11 mouse cellular contexts compared by ENCODE assay signal in the genomic region with DNA sequence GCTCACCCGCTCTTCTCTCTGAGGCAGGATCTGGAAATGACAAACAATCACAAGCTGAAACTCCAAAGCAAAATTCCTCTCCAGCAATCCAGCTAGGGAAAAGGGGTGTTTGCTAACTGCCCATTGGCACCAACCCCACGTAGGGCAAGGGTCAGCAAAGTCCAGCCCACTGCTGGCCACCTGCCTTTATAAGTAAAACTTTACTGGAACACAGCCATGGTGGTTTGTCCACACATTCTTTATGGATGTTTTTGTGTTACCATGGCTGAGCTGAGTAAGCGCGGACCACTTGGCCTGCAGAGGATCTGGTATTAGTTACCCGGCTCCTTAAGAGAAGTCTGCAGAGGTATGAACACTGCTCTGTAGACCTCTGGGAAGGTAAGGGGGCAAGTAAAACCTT.
DNase-seq lines count a peak whose midpoint lies in the region; ATAC-seq and TF ChIP-seq lines count a peak whose summit lies in the region.
"Had no signal": no experiment of that assay in that cellular context is flagged by ENCODE, and none has a peak within 500 bp of the region (broad histone marks: within the 10 kb centered on the region; RNA-seq: fewer than 3 reads in every experiment).

No protein-coding gene starts in this region.

- no peak overlapping the region for H3K4me3 ChIP-seq in forebrain, embryonic 16.5 days (replicated peaks; ENCODE audit: low read length)
- H3K4me3 ChIP-seq in forebrain, embryonic 10.5 days: no peak overlapping the region
- H3K4me3 ChIP-seq in liver, adult 2 months (ENCODE audit: insufficient read depth, low read depth, low read length): peak overlapping the region; percentile 47
- H3K4me3 ChIP-seq in liver, embryonic 12.5 days: no peak overlapping the region
- H3K4me3 ChIP-seq in lung, adult 2 months (replicated peaks; ENCODE audit: extremely low read depth, low read depth, low read length): no peak overlapping the region
- H3K4me3 ChIP-seq: embryonic facial prominence, embryonic 15.5 days had no signal

- H3K9me3 ChIP-seq in forebrain, embryonic 16.5 days (ENCODE audit: control insufficient read depth, low read length): no peaks in the 10 kb centered on the region; the same call in 1 of the 2 replicates
- H3K9me3 ChIP-seq in forebrain, embryonic 10.5 days: no peaks in the 10 kb centered on the region; the same call in 1 of the 2 replicates
- H3K9me3 ChIP-seq in liver, embryonic 12.5 days (replicated peaks): 0 out of 2 replicates have a peak, but pooled peaks cover 7% of the 10 kb centered on the region
- H3K9me3 ChIP-seq: embryonic facial prominence, embryonic 15.5 days had no signal

- H3K79me2 ChIP-seq in liver, adult 2 months (ENCODE audit: control insufficient read depth, insufficient read depth, low read length): peaks cover 6% of the 10 kb centered on the region; the same call in 1 of the 2 replicates

- no peak for TF ChIP-seq POLR2A in liver, adult 2 months (IDR thresholded peaks at IDR 0.05; ENCODE audit: extremely low read depth, insufficient read depth, low read length)
- no peak for TF ChIP-seq POLR2A in lung, adult 2 months (IDR thresholded peaks at IDR 0.05; ENCODE audit: borderline replicate concordance, extremely low read depth, low read depth, low read length)

- 72% methylated on average over 5 of the region's 5 CpGs for WGBS in forebrain, embryonic 16.5 days
- 91% methylated on average over 5 of the region's 5 CpGs for WGBS in forebrain, embryonic 10.5 days
- 12% methylated on average over 5 of the region's 5 CpGs for WGBS in liver, adult 2 months
- WGBS in liver, embryonic 12.5 days (ENCODE audit: insufficient replicate concordance): 83% methylated on average over 5 of the region's 5 CpGs
- 56% methylated on average over 5 of the region's 5 CpGs for WGBS in lung, adult 2 months

- no peak for DNase-seq in forebrain, embryonic 10.5 days (ENCODE audit: extremely low spot score, low spot score)
- peak; percentile 94 for DNase-seq in liver, adult 2 months (ENCODE audit: extremely low read depth, low read depth, low spot score)
- DNase-seq in fibroblast of lung, adult 2 months (ENCODE audit: low read depth): peak; percentile 77
- peak; percentile 30 for DNase-seq in lung, adult 2 months
- DNase-seq in c-Kit-positive CD71-positive TER-119-positive erythroid progenitor cells, embryonic 14.5 days (ENCODE audit: low spot score): no peak
- no peak for DNase-seq in gastrocnemius, postnatal 14 days

- TF ChIP-seq CTCF in liver, adult 2 months (IDR thresholded peaks at IDR 0.05; ENCODE audit: low read depth, low read length): no peak
- TF ChIP-seq CTCF in lung, adult 2 months (IDR thresholded peaks at IDR 0.05; ENCODE audit: insufficient read depth, low read length): no peak

- H3K36me3 ChIP-seq in forebrain, embryonic 16.5 days (ENCODE audit: control insufficient read depth, insufficient read depth): peaks cover 12% of the 10 kb centered on the region
- H3K36me3 ChIP-seq in forebrain, embryonic 10.5 days (replicated peaks): peaks cover 24% of the 10 kb centered on the region
- H3K36me3 ChIP-seq in liver, adult 2 months (ENCODE audit: control insufficient read depth, insufficient read depth, low read length): peaks cover 15% of the 10 kb centered on the region
- peaks cover 43% of the 10 kb centered on the region for H3K36me3 ChIP-seq in liver, embryonic 12.5 days

- no peak overlapping the region for H3K9ac ChIP-seq in forebrain, embryonic 16.5 days (replicated peaks; ENCODE audit: low read depth, low read length)
- peak overlapping the region; percentile 86; the same call in 1 of the 2 replicates for H3K9ac ChIP-seq in liver, adult 2 months (ENCODE audit: low read depth, low read length)
- no peak overlapping the region for H3K9ac ChIP-seq in liver, embryonic 12.5 days
- H3K9ac ChIP-seq: embryonic facial prominence, embryonic 15.5 days; liver, embryonic 14.5 days had no signal

- H3K27me3 ChIP-seq in forebrain, embryonic 16.5 days (replicated peaks; ENCODE audit: control insufficient read depth, insufficient read depth, low read length): no peaks in the 10 kb centered on the region
- H3K27me3 ChIP-seq in forebrain, embryonic 10.5 days (ENCODE audit: poor library complexity, severe bottlenecking): no peaks in the 10 kb centered on the region
- no peaks in the 10 kb centered on the region for H3K27me3 ChIP-seq in liver, adult 2 months (ENCODE audit: control insufficient read depth, insufficient read depth, low read length)
- no peaks in the 10 kb centered on the region for H3K27me3 ChIP-seq in liver, embryonic 12.5 days (replicated peaks)
- H3K27me3 ChIP-seq: CH12.LX; embryonic facial prominence, embryonic 15.5 days had no signal

- no peak overlapping the region for H3K27ac ChIP-seq in forebrain, embryonic 16.5 days (ENCODE audit: low read length)
- H3K27ac ChIP-seq in forebrain, embryonic 10.5 days: no peak overlapping the region
- peak overlapping the region; percentile 94 for H3K27ac ChIP-seq in liver, adult 2 months (replicated peaks; ENCODE audit: insufficient read depth, low read depth, low read length)
- no peak overlapping the region for H3K27ac ChIP-seq in liver, embryonic 12.5 days
- H3K27ac ChIP-seq: embryonic facial prominence, embryonic 15.5 days; liver, embryonic 14.5 days had no signal

- peak; percentile 34; the same call in 1 of the 2 replicates for ATAC-seq in forebrain, embryonic 16.5 days
- ATAC-seq in liver, embryonic 12.5 days: no peak

- H3K4me2 ChIP-seq in forebrain, embryonic 16.5 days (ENCODE audit: low read length): no peak overlapping the region
- H3K4me2 ChIP-seq in liver, embryonic 12.5 days: no peak overlapping the region
- H3K4me2 ChIP-seq: embryonic facial prominence, embryonic 15.5 days had no signal

- peaks cover 24% of the 10 kb centered on the region for H3K4me1 ChIP-seq in forebrain, embryonic 16.5 days (replicated peaks; ENCODE audit: control insufficient read depth, insufficient read depth, low read length)
- H3K4me1 ChIP-seq in forebrain, embryonic 10.5 days: peaks cover 15% of the 10 kb centered on the region
- H3K4me1 ChIP-seq in liver, adult 2 months (ENCODE audit: control insufficient read depth, insufficient read depth, low read length): peaks cover 23% of the 10 kb centered on the region
- peaks cover 11% of the 10 kb centered on the region; the same call in 1 of the 2 replicates for H3K4me1 ChIP-seq in liver, embryonic 12.5 days
- H3K4me1 ChIP-seq in lung, adult 2 months (ENCODE audit: control insufficient read depth, insufficient read depth, low read length): peaks cover 17% of the 10 kb centered on the region

- intact Hi-C loops in gastrocnemius, postnatal 14 days (cut with DNase I; ENCODE audit: low total_unique reads): no loop called here

Comparison
In these comparisons a context has a peak if more than half of its experiments do, and no peak if none do; other contexts are left out.
1. DNase-seq: peak in liver, adult 2 months (single experiment), fibroblast of lung, adult 2 months (single experiment) and lung, adult 2 months (single experiment); none in forebrain, embryonic 10.5 days (single experiment), c-Kit-positive CD71-positive TER-119-positive erythroid progenitor cells, embryonic 14.5 days (single experiment) and gastrocnemius, postnatal 14 days (single experiment).